In genomic region chr7:64872743-64873241, GRCm38 (mm10) we compare ENCODE assay signal across 8 mouse cellular contexts. TPM values are rescaled to one million over a fixed set of nuclear protein-coding genes. Genes with fewer than 3 reads are reported as not detected.
DNase-seq lines count a peak whose midpoint lies in the region; ATAC-seq and TF ChIP-seq lines count a peak whose summit lies in the region.

Gene Nsmce3, minus strand, starts transcription at chr7:64872997.

- no peaks in the 10 kb centered on the region for H3K27me3 ChIP-seq in embryonic facial prominence, embryonic 13.5 days
- H3K27me3 ChIP-seq in kidney, adult 2 months (replicated peaks; ENCODE audit: control insufficient read depth, insufficient read depth, low read length): no peaks in the 10 kb centered on the region
- H3K27me3 ChIP-seq in limb, embryonic 12.5 days: peaks cover 27% of the 10 kb centered on the region
- H3K27me3 ChIP-seq in midbrain, embryonic 15.5 days (replicated peaks): no peaks in the 10 kb centered on the region
- H3K27me3 ChIP-seq in spleen, adult 2 months (ENCODE audit: control insufficient read depth, insufficient read depth, low read length): no peaks in the 10 kb centered on the region

- peak; percentile 53 for TF ChIP-seq POLR2A in kidney, adult 2 months (IDR thresholded peaks at IDR 0.05; ENCODE audit: low read depth, low read length)
- peak; percentile 63 for TF ChIP-seq POLR2A in spleen, adult 2 months (IDR thresholded peaks at IDR 0.05; ENCODE audit: low read depth, low read length)

- peaks cover 15% of the 10 kb centered on the region for H3K4me1 ChIP-seq in embryonic facial prominence, embryonic 13.5 days
- peaks cover 3% of the 10 kb centered on the region; the same call in 1 of the 2 replicates for H3K4me1 ChIP-seq in kidney, adult 2 months (ENCODE audit: control insufficient read depth, insufficient read depth, low read length)
- H3K4me1 ChIP-seq in limb, embryonic 12.5 days (replicated peaks): peaks cover 12% of the 10 kb centered on the region
- H3K4me1 ChIP-seq in midbrain, embryonic 15.5 days: peaks cover 31% of the 10 kb centered on the region
- peaks cover 5% of the 10 kb centered on the region; the same call in 1 of the 2 replicates for H3K4me1 ChIP-seq in spleen, adult 2 months (ENCODE audit: control insufficient read depth, insufficient read depth, insufficient read length)

- peak; percentile 91 for ATAC-seq in embryonic facial prominence, embryonic 13.5 days (ENCODE audit: insufficient number of reproducible peaks, insufficient read depth, low FRiP score, low TSS enrichment, low read depth)
- ATAC-seq in limb, embryonic 12.5 days (ENCODE audit: insufficient number of reproducible peaks, insufficient read depth, low FRiP score, low TSS enrichment, low read depth): peak; percentile 88
- ATAC-seq in midbrain, embryonic 15.5 days (replicated peaks): peak; percentile 96

- TF ChIP-seq CTCF in kidney, adult 2 months (conservative IDR thresholded peaks at IDR 0.05; ENCODE audit: insufficient read depth, insufficient read length, low read depth, low read length): no peak
- TF ChIP-seq CTCF in spleen, adult 2 months (IDR thresholded peaks at IDR 0.05; ENCODE audit: extremely low read depth, insufficient read depth, insufficient read length, insufficient replicate concordance): no peak

- H3K36me3 ChIP-seq in embryonic facial prominence, embryonic 13.5 days: peaks cover 10% of the 10 kb centered on the region
- no peaks in the 10 kb centered on the region for H3K36me3 ChIP-seq in kidney, adult 2 months (ENCODE audit: control insufficient read depth, insufficient read depth, low read length)
- H3K36me3 ChIP-seq in limb, embryonic 12.5 days: peaks cover 15% of the 10 kb centered on the region
- no peaks in the 10 kb centered on the region for H3K36me3 ChIP-seq in midbrain, embryonic 15.5 days (replicated peaks)
- no peaks in the 10 kb centered on the region for H3K36me3 ChIP-seq in spleen, adult 2 months (ENCODE audit: control insufficient read depth, insufficient read depth, low read length)

- H3K9ac ChIP-seq in embryonic facial prominence, embryonic 13.5 days: peak within 1 kb of the TSS; percentile 97
- peak within 1 kb of the TSS; percentile 90 for H3K9ac ChIP-seq in limb, embryonic 12.5 days (replicated peaks)
- H3K9ac ChIP-seq in midbrain, embryonic 15.5 days: peak within 1 kb of the TSS; percentile 99

- peak within 1 kb of the TSS; percentile 90 for H3K4me2 ChIP-seq in embryonic facial prominence, embryonic 13.5 days
- H3K4me2 ChIP-seq in limb, embryonic 12.5 days: peak within 1 kb of the TSS; percentile 88
- H3K4me2 ChIP-seq in midbrain, embryonic 15.5 days: peak within 1 kb of the TSS; percentile 70

- no peaks in the 10 kb centered on the region for H3K9me3 ChIP-seq in embryonic facial prominence, embryonic 13.5 days
- H3K9me3 ChIP-seq in limb, embryonic 12.5 days: no peaks in the 10 kb centered on the region
- H3K9me3 ChIP-seq in midbrain, embryonic 15.5 days: no peaks in the 10 kb centered on the region

- under 1% methylated on average over 57 of the region's 57 CpGs for WGBS in embryonic facial prominence, embryonic 13.5 days
- WGBS in kidney, adult 2 months: under 1% methylated on average over 56 of the region's 57 CpGs
- WGBS in limb, embryonic 12.5 days: under 1% methylated on average over 57 of the region's 57 CpGs
- under 1% methylated on average over 57 of the region's 57 CpGs for WGBS in midbrain, embryonic 15.5 days
- WGBS in spleen, adult 2 months: under 1% methylated on average over 57 of the region's 57 CpGs

- DNase-seq in 3134 (ENCODE audit: extremely low read depth, insufficient read length, low spot score): peak; percentile 93
- DNase-seq in adrenal gland, postnatal 36 days: peak; percentile 97 to 99
- DNase-seq in heart, adult 18-20 months: peak; percentile 96 to 97
- peak; percentile 97 for DNase-seq in kidney, adult 2 months
- DNase-seq in spleen, adult 2 months (ENCODE audit: low read depth in 1 of 2, low spot score in 2 of 2): peak; percentile 80 to 94

- peak within 1 kb of the TSS; percentile 91 for H3K4me3 ChIP-seq in embryonic facial prominence, embryonic 13.5 days
- peak within 1 kb of the TSS; percentile 97 for H3K4me3 ChIP-seq in kidney, adult 2 months (ENCODE audit: insufficient read depth, low read depth, low read length)
- H3K4me3 ChIP-seq in limb, embryonic 12.5 days (replicated peaks): peak within 1 kb of the TSS; percentile 90
- H3K4me3 ChIP-seq in midbrain, embryonic 15.5 days: peak within 1 kb of the TSS; percentile 99
- H3K4me3 ChIP-seq in spleen, adult 2 months (ENCODE audit: extremely low read depth, insufficient read depth, insufficient read length): peak within 1 kb of the TSS; percentile 95

- peak within 1 kb of the TSS; percentile 98 for H3K27ac ChIP-seq in embryonic facial prominence, embryonic 13.5 days
- peak within 1 kb of the TSS; percentile 67 for H3K27ac ChIP-seq in kidney, adult 2 months (ENCODE audit: insufficient read depth, low read depth, low read length)
- peak within 1 kb of the TSS; percentile 96 for H3K27ac ChIP-seq in limb, embryonic 12.5 days
- H3K27ac ChIP-seq in midbrain, embryonic 15.5 days: peak within 1 kb of the TSS; percentile 97
- peak within 1 kb of the TSS; percentile 80 for H3K27ac ChIP-seq in spleen, adult 2 months (ENCODE audit: insufficient read depth, low read length)

RNA-seq across cellular contexts. Expression of gene Nsmce3, which starts in this region (rescaled TPM):
- 1 to 10 TPM; 7.9 to 9.6 TPM for total RNA-seq in adrenal gland, postnatal 36 days (2021)
- polyA plus RNA-seq in embryonic facial prominence, embryonic 13.5 days (2015; fragmentation: Nextera tagmentation; extraction: Ambion mirVana): 13.3 and 14.1 TPM in 2 replicates
- 1 to 10 TPM; 3.1 to 3.3 TPM for total RNA-seq in heart, adult 18-20 months (2021)
- polyA plus RNA-seq in kidney, adult 2 months (2012; rRNA removed): 3.5 and 4.0 TPM in 2 replicates
- 11.6 and 12.0 TPM in 2 replicates for polyA plus RNA-seq in limb, embryonic 12.5 days (2016; fragmentation: Nextera tagmentation; extraction: Ambion mirVana)
- 10.1 and 10.5 TPM in 2 replicates for polyA plus RNA-seq in midbrain, embryonic 15.5 days (2015; fragmentation: Nextera tagmentation; extraction: Ambion mirVana)
- polyA plus RNA-seq in spleen, adult 2 months (2012; rRNA removed): 2.7 and 4.1 TPM in 2 replicates

Comparison
In these comparisons a context has a peak if more than half of its experiments do, and no peak if none do; other contexts are left out.
1. Peak in every context shown above with its lines: DNase-seq, ATAC-seq, H3K4me3 ChIP-seq and H3K27ac ChIP-seq.